Mouse (Mus musculus) liver, postnatal 0 days (tissue): ENCODE data around the gene Ndufs7. TPM values are rescaled to one million over a fixed set of nuclear protein-coding genes. Genes with fewer than 3 reads are reported as not detected.
A peak's percentile ranks its signal among the peaks of the same experiment; 100 is the strongest.

Experiments used
- ATAC-seq: fragments of 200-750 bp; cut with Nextera tagmentation; 2 replicates; pipeline ENCODE4 v1.8.0; 2017; ENCODE audit warnings: mild to moderate bottlenecking, moderate library complexity
- DNase-seq: peaks from one replicate; pipeline ENCODE4 v3.0.0-alpha.2; 2016
- H3K27ac ChIP-seq: fragments of 300-500 bp; sonication (generic); 2 replicates; pipeline ENCODE4 v1.5.1; 2014; ENCODE audit warnings: antibody characterized with exemption, moderate library complexity, mild to moderate bottlenecking, low read depth
- H3K27me3 ChIP-seq: fragments of 300-500 bp; sonication (generic); 2 replicates; pipeline ENCODE4 v1.6.1; 2014; ENCODE audit warnings: low read length, control low read depth, mixed read lengths; ENCODE audit not compliant: insufficient read depth
- H3K36me3 ChIP-seq: fragments of 300-500 bp; sonication (generic); replicated peaks from 2 replicates; pipeline ENCODE4 v1.6.1; 2014; ENCODE audit warnings: mild to moderate bottlenecking, control low read depth, low read length, moderate library complexity, mixed read lengths; ENCODE audit not compliant: insufficient read depth
- H3K4me1 ChIP-seq: fragments of 300-500 bp; sonication (generic); 2 replicates; pipeline ENCODE4 v1.6.1; 2014; ENCODE audit warnings: antibody characterized with exemption, mild to moderate bottlenecking, control low read depth; ENCODE audit not compliant: insufficient read depth
- H3K4me2 ChIP-seq: fragments of 300-500 bp; sonication (generic); 2 replicates; pipeline ENCODE4 v1.6.1; 2014; ENCODE audit warnings: low read depth, mild to moderate bottlenecking, low read length, moderate library complexity, mixed read lengths
- H3K4me3 ChIP-seq: fragments of 300-500 bp; sonication (generic); 2 replicates; pipeline ENCODE4 v1.5.1; 2014; ENCODE audit warnings: low read depth, low read length
- H3K9ac ChIP-seq: fragments of 300-500 bp; sonication (generic); replicated peaks from 2 replicates; pipeline ENCODE4 v1.6.1; 2014; ENCODE audit warnings: mild to moderate bottlenecking, moderate library complexity
- H3K9me3 ChIP-seq: fragments of 300-500 bp; sonication (generic); 2 replicates; pipeline ENCODE4 v1.6.1; 2016; ENCODE audit warnings: mild to moderate bottlenecking, control low read depth, low read length, mixed read lengths
- CTCF ChIP-seq: sonication (generic); IDR thresholded peaks from 2 replicates; pipeline ENCODE4 v1.5.1; 2016; ENCODE audit warnings: antibody characterized with exemption, low read depth
- EP300 ChIP-seq: IDR thresholded peaks from 2 replicates; pipeline ENCODE4 v1.6.1; 2016; ENCODE audit warnings: antibody characterized with exemption, low read depth, mild to moderate bottlenecking
- WGBS: fragments of 180-500 bp; shearing (Covaris S2); extraction: QIAGEN DNeasy Blood & Tissue Kit; methylation state at CpG from one replicate; pipeline ENCODE4 v1.1.7; 2014; ENCODE audit not compliant: insufficient replicate concordance; 5-methylcytosine and 5-hydroxymethylcytosine counted together
- polyA plus RNA-seq: library from polyadenylated mRNA; unstranded; fragments of >200 nt; fragmentation: Nextera tagmentation; extraction: Ambion mirVana; gene quantifications from 2 replicates; pipeline ENCODE4 v1.2.1, GENCODE M21; 2015

Gene Ndufs7
- polyA plus RNA-seq, 1 experiment from 2014 or later: 321 TPM

GRCm38 (mm10) chr10:80281304-80281703 is 32.4 kb downstream of the Ndufs7 start:
- Histone ChIP-seq H3K4me1 (peaks cover 26% of the 10 kb centered on the region), H3K9me3 (no peaks in the 10 kb centered on the region), H3K9ac (no peak overlapping the region), H3K4me3 (no peak overlapping the region), H3K27ac (peak overlapping the region; percentile 59), H3K4me2 (no peak overlapping the region), H3K36me3 (peaks cover 77% of the 10 kb centered on the region), H3K27me3 (no peaks in the 10 kb centered on the region)
- ATAC-seq (peak; percentile 50), DNase-seq (no peak)
- WGBS: 62% methylated on average over 7 of the region's 7 CpGs
- TF ChIP-seq EP300: no peak
- TF ChIP-seq CTCF: no peak

GRCm38 (mm10) chr10:80281921-80282371 is 33.0 kb downstream of the Ndufs7 start:
- 61% methylated on average over 8 of the region's 8 CpGs for WGBS
- Histone ChIP-seq H3K27ac (peak overlapping the region; percentile 59), H3K9me3 (no peaks in the 10 kb centered on the region), H3K4me3 (no peak overlapping the region), H3K9ac (0 out of 2 replicates have a peak overlapping the region, but pooled peaks have one; percentile 30), H3K27me3 (no peaks in the 10 kb centered on the region), H3K36me3 (peaks cover 80% of the 10 kb centered on the region), H3K4me1 (peaks cover 26% of the 10 kb centered on the region), H3K4me2 (no peak overlapping the region)
- DNase-seq: peak; percentile 63
- TF ChIP-seq CTCF: no peak
- TF ChIP-seq EP300: no peak
- peak; percentile 47 for ATAC-seq

- Histone ChIP-seq H3K9me3 (no peaks in the 10 kb centered on the region), H3K27me3 (no peaks in the 10 kb centered on the region), H3K36me3 (peaks cover 77% of the 10 kb centered on the region), H3K4me2 (no peak overlapping the region), H3K9ac (peak overlapping the region; percentile 30; the same call in 1 of the 2 replicates), H3K4me1 (peaks cover 26% of the 10 kb centered on the region), H3K27ac (peak overlapping the region; percentile 59), H3K4me3 (no peak overlapping the region)
- WGBS: 84% methylated on average over 20 of the region's 20 CpGs
- TF ChIP-seq EP300: no peak
- no peak for TF ChIP-seq CTCF
- ATAC-seq: no peak
- no peak for DNase-seq
Measured at GRCm38 (mm10) chr10:80282481-80283441, 33.8 kb downstream of the Ndufs7 start.

DNA sequence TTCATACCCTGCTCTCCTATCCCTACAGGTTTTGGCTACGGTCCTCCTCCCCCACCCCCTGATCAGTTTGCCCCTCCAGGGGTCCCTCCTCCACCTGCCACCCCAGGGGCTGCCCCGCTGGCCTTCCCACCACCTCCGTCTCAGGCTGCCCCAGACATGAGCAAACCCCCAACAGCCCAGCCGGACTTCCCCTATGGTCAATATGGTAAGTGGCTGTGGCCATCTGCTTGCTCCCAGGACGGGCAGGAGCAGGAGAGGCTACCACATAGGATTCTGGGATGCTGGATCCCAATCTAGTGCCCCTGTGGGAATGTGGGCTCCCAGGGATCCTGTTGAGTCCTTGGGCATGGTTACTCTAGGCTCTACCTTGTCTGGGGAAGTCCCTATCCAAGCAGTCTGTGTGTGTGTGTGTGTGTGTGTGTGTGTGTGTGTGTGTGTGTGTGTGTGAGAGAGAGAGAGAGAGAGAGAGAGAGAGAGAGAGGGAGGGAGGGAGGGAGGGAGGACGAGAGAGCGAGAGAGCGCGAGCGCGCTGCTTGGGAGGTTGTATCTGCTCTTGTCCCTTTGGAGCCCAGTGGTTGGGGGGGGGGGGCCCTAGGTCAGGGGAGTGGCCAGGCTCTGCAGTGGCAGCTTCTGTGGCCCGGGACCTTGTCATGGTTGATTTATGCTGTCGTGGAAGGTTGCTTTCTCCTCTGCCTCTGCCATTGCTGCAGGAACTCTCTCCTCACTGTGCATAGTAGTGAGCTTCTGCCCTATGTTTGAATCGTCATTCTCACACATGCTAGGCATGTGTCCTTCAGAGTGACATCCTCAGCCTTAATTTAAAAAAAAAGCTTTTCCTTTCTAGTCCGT is 36.5 kb downstream of the Ndufs7 start:
- Histone ChIP-seq H3K4me1 (peaks cover 22% of the 10 kb centered on the region), H3K27me3 (no peaks in the 10 kb centered on the region), H3K27ac (no peak overlapping the region), H3K4me2 (no peak overlapping the region), H3K4me3 (no peak overlapping the region), H3K9me3 (no peaks in the 10 kb centered on the region), H3K9ac (no peak overlapping the region), H3K36me3 (peaks cover 58% of the 10 kb centered on the region)
- ATAC-seq (no peak), DNase-seq (no peak)
- WGBS: 82% methylated on average over 12 of the region's 15 CpGs
- TF ChIP-seq EP300 (no peak), CTCF (no peak)

- TF ChIP-seq EP300: no peak
- no peak for TF ChIP-seq CTCF
- Histone ChIP-seq H3K36me3 (peaks cover 46% of the 10 kb centered on the region), H3K4me2 (no peak overlapping the region), H3K9me3 (no peaks in the 10 kb centered on the region), H3K4me1 (peaks cover 2% of the 10 kb centered on the region), H3K27ac (no peak overlapping the region), H3K9ac (no peak overlapping the region), H3K27me3 (no peaks in the 10 kb centered on the region), H3K4me3 (no peak overlapping the region)
- ATAC-seq (no peak), DNase-seq (no peak)
- WGBS: 92% methylated on average over 12 of the region's 12 CpGs
Measured at GRCm38 (mm10) chr10:80288097-80288496, 39.2 kb downstream of the Ndufs7 start.

- ATAC-seq (no peak), DNase-seq (no peak)
- no peaks in the 10 kb centered on the region for H3K27me3 ChIP-seq
- peaks cover 6% of the 10 kb centered on the region for H3K4me1 ChIP-seq
- WGBS: 74% methylated on average over 8 of the region's 8 CpGs
- peaks cover 40% of the 10 kb centered on the region for H3K36me3 ChIP-seq
- no peak overlapping the region for H3K4me2 ChIP-seq
- H3K9me3 ChIP-seq: no peaks in the 10 kb centered on the region
- no peak for TF ChIP-seq EP300
- peak; percentile 30; the same call in 1 of the 2 replicates for TF ChIP-seq CTCF
- no peak overlapping the region for H3K4me3 ChIP-seq
- no peak overlapping the region for H3K27ac ChIP-seq
- H3K9ac ChIP-seq: no peak overlapping the region
Measured at GRCm38 (mm10) chr10:80288657-80289056, 39.7 kb downstream of the Ndufs7 start.
